Mouse (Mus musculus) c-Kit-positive CD71-negative TER-119-negative erythroid progenitor cells, embryonic 14.5 days (primary cell): ENCODE results near the gene Tctn3.

Experiments used
- DNase-seq: peaks from one replicate; pipeline ENCODE4 v3.0.0-alpha.2; 2013; ENCODE audit warnings: low read depth

Tctn3 gene

DNA sequence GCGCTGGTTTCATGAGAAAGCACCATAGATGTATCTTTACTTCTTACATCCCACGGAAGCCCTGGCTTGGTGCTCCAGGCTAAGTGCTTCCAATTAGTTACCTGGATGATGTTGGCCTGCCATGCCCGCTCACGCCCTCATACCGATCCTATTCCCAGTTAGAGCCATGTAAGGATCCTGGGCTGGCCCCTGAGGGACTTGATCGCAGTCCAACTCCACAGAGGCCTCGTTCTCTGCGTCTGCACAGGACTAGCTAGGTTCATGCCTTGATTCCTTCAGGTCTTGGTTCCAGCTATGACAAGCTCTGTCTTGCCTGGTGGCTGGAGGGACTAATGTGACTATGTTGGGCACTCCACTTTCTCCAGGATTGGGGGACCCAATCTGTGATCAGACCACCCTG is 56.9 kb downstream of the Tctn3 start:
- no peak for DNase-seq

DNA sequence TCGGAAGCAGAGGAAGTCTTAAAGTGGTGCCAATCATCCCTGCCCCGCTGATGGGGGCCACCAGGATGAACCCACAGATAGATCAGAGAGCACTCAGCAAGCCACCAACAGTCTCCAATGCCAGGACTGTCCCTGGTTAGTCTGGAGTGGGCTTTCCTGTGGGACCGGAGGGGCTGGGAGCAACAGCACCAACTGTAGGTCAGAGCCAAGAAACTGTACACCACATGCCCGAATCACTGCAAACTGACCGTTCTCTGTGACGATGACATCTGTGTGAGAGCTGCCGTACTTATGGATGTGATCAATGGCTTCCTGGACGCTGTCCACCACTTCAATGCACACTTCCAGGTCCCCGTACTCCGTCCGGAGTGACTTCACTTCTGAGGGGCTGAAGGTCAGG is 57.7 kb downstream of the Tctn3 start:
- no peak for DNase-seq

DNA sequence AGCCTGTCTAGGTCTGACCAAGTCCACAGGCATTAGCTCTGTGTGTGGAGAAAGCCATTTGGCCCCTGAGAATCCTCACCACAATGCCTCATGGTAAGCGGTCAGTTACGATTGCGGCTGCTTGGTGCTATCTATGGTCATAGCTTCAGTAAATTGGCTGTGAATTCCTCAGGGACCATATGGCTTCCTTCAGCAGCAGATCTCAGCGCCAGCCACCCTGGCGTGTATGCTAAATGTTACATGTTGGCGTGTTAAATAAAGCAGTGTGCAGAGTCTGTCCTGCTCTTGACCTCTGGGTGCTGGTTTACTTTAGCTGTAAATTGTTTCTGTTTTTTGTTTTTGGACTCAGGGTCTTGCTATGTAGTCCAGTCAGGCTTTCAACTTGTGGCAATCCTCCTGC is 58.2 kb downstream of the Tctn3 start:
- DNase-seq, result no peak

DNA sequence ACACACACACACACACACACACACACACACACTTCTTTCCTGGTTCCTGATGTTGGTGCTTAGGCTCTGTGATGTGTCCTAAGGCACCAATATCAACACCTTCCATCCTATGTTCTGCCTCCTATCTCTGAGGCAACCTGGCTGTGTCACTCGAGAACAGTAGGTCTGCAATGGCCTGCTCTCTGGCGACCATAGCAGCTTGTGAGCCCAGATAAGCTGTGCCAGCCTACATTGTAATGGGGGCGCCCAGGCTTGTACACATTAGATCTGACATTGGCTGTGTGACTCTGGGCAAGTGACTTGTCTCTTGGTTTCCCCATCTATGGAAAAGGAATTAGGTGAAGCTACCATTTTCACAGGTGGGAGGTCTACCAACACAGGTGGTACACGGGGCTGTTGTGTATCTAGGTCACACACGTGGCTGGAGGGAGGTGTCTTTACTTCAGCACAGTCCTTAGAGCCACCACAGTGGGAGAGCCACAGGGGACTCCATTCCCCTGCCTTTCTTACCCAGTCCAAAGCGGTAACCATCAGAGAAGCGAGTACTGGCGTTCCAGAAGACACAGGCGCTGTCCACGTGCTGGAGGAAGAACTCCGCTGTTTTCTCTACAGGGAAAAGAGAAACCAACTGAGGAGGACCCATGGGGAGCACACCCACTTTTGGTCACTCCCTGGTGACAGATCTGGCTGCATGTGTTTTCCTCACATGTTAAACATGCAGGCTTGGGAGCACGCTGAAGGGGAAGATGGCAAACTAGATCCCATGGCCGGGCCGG is 58.8 kb downstream of the Tctn3 start:
- peak; percentile 29 for DNase-seq

DNA sequence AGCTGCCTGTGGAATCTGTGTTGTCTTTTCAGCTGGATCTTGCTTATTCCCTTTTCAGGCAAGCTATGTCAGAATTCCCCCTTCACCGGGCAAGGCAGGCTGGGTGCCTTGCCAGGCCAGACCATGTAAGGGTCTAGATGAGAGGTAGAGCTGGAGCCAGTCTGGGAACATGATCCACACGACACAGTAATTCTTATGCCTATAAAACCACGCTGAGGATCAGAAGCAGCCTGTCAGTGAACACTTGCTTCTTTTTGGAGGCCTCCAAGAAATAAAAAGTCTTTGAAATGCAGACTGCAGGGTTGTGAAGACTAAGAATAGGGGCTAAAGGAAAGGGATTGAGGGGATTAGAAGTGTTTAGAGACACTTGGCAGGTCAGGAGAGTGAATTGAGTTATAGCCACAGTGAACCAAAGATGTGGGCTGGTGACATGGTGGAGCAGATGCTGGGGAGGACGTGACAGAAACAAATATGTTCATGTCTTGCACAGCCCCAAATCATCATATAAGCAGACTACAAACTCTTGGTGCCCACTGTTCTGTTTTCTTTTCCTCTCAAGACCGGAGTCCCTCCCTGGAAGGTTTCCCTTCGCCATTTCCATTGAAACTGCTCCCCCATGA is 62.4 kb downstream of the Tctn3 start:
- no peak for DNase-seq

DNA sequence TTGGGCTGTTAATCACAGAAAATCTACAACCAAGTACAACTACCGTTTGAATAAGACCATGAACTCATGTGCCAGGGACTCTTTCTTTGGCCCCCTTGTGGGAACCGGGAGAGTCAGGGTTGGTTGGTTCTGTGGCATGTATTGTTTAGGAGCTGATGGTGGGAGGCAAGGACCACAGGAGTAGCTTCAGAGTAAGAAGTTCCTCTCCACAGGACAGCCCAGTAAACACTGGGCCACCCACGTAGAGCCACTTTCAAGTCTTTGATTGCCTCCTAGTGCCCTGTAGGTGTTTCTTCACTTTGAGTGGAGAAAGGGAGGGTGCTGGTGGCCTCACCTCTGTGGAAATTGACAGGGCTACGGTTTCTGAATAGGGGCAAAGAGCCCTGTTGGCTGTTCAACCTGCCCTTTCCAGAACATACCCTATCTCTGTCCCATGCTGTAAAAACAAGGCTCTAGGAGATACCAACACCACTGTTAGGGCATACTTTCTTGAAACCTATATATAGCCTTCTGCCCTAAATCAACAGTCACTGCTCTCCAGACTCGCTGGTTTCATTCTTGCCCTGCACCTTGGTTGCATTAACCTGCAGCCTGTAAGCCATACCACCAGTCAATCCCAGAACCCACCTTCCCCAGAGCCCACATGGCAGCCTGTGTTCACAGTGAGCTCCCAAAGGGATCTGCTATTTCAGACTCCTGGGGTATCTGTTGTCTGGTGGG is 63.1 kb downstream of the Tctn3 start:
- no peak for DNase-seq

DNA sequence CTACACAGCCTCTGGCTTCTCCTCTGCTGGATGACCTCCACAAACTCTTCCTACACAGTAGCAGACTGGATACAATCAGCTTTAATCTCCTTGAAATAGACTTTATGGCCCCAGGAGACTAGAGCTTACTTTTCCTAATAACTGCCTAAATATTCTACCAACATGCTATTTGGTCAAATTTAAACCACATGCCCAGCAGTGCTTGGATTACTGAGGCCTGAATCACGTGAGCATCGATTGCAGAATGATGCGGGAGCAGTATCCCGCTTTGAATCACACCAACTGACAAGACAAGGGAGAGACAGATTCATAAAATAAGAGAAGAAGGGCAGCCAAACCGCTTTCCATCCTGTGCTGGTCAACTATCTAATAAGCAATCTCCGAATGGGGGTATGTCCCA is 63.6 kb downstream of the Tctn3 start:
- DNase-seq, result no peak
